Mouse (Mus musculus) ES-E14 (cell line): Measurements from ENCODE around the gene Xbp1. TPM values are rescaled to one million over a fixed set of nuclear protein-coding genes. Genes with fewer than 3 reads are reported as not detected.

Experiments used
- DNase-seq: peaks from one replicate; pipeline ENCODE4 v3.0.0-alpha.2; 2013; ENCODE audit warnings: low read depth, low spot score
- H3K27ac ChIP-seq: 2 replicates; pipeline ENCODE4 v1.5.1; 2012; ENCODE audit warnings: low read depth, mild to moderate bottlenecking, low read length, moderate library complexity, mixed read lengths; ENCODE audit not compliant: poor library complexity, insufficient read depth, severe bottlenecking
- H3K36me3 ChIP-seq: 2 replicates; pipeline ENCODE4 v1.6.1; 2012; ENCODE audit warnings: mild to moderate bottlenecking, low read length, moderate library complexity, mixed read lengths; ENCODE audit not compliant: control insufficient read depth, poor library complexity, insufficient read depth, severe bottlenecking
- H3K4me1 ChIP-seq, 2 experiments: fragments of 150-350 bp in 1 of 2; sonication (generic) in 1 of 2; 2 replicates each; pipeline ENCODE4 v1.6.1; 2012; ENCODE audit warnings: low read length in 2 of 2, mild to moderate bottlenecking in 1 of 2, mixed read lengths in 1 of 2; ENCODE audit not compliant: control insufficient read depth in 2 of 2, insufficient read depth in 2 of 2, poor library complexity in 1 of 2
- H3K4me3 ChIP-seq, 2 experiments: fragments of 150-350 bp in 1 of 2; sonication (generic) in 1 of 2; 2 replicates each; pipeline ENCODE4 v1.5.1; 2012; ENCODE audit warnings: low read length in 2 of 2, low read depth in 1 of 2, mild to moderate bottlenecking in 1 of 2, mixed read lengths in 1 of 2; ENCODE audit not compliant: insufficient read depth in 1 of 2, poor library complexity in 1 of 2, severe bottlenecking in 1 of 2
- H3K9ac ChIP-seq: 2 replicates; pipeline ENCODE4 v1.6.1; 2012; ENCODE audit warnings: low read depth, mild to moderate bottlenecking, low read length, mixed read lengths; ENCODE audit not compliant: poor library complexity, insufficient read depth, severe bottlenecking
- H3K9me3 ChIP-seq: fragments of 150-350 bp; sonication (generic); 2 replicates; pipeline ENCODE4 v1.6.1; 2012; ENCODE audit warnings: low read depth, mild to moderate bottlenecking, low read length; ENCODE audit not compliant: control insufficient read depth, insufficient read depth
- CHD2 ChIP-seq: IDR thresholded peaks from 2 replicates; pipeline ENCODE4 v1.6.1; 2014; ENCODE audit warnings: mild to moderate bottlenecking, low read depth, low read length, inconsistent platforms
- HCFC1 ChIP-seq: IDR thresholded peaks from 2 replicates; pipeline ENCODE4 v1.6.1; 2012; ENCODE audit warnings: low read length, inconsistent platforms, borderline replicate concordance; ENCODE audit not compliant: insufficient read depth
- MAFK ChIP-seq: IDR thresholded peaks from 2 replicates; pipeline ENCODE4 v1.6.1; 2014; ENCODE audit warnings: mild to moderate bottlenecking, low read depth, low read length, inconsistent platforms; ENCODE audit not compliant: insufficient read depth
- ZC3H11A ChIP-seq: IDR thresholded peaks from 2 replicates; pipeline ENCODE4 v1.6.1; 2012; ENCODE audit warnings: low read depth, mild to moderate bottlenecking, inconsistent platforms, low read length, borderline replicate concordance
- ZNF384 ChIP-seq: IDR thresholded peaks from 2 replicates; pipeline ENCODE4 v1.6.1; 2012; ENCODE audit warnings: low read depth, low read length, inconsistent platforms
- in situ Hi-C, 2 experiments: fragments of 600-800 bp; cut with MboI; formaldehyde crosslinking; loops; one replicate each; pipeline ENCODE4 v1.15.1; 2025; ENCODE audit warnings: low sequenced_read_pairs in 2 of 2, inconsistent platforms in 1 of 2; ENCODE audit not compliant: unreplicated experiment in 2 of 2
- total RNA-seq: library from RNA; depleted of rRNA; stranded (reverse); fragments of 300-350 nt; gene quantifications from 2 replicates; pipeline ENCODE4 v1.2.3, GENCODE M21; 2012

The Xbp1 gene
- total RNA-seq, 1 experiment, result 143 TPM

DNA sequence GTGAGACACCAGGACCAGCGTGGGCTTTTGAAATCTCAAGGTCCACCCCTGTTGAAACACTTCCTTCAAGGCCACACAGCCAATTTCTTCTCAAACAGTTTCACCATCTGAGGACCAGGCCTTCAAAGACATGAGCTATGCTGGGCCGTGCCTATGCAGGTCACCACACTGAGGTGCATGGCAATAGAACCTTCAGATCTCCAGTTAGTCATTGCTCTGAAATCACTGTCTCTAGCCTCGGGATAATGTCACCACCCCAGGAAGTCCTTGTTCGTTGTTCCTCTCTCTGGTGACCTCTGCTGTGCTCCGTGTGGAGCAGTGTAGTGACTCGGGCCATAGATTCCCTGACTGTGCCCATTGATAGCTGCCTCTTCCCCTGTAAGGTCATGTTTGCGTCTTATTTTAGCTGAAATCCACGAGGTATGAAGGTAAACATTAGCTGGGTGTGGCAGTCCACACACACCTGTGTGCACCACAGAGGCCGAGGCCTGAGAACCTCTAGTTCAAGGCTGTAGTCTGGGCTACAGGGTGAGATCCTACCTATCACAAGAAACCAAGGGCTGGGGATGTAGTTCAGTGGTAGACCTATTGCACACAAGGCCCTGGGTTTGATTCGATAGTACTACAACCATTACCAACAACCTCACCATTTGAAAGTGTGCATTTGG, 29.3 kb upstream of the Xbp1 start:
- no peak overlapping the region for H3K9ac ChIP-seq
- DNase-seq, result no peak
- H3K9me3 ChIP-seq, result no peaks in the 10 kb centered on the region
- TF ChIP-seq MAFK, result no peak
- TF ChIP-seq ZC3H11A, result no peak
- no peak for TF ChIP-seq CHD2
- TF ChIP-seq HCFC1, result no peak
- no peak for TF ChIP-seq ZNF384
- in situ Hi-C loops, result no loop called here
- H3K27ac ChIP-seq, result no peak overlapping the region
- no peak overlapping the region for H3K4me3 ChIP-seq
- H3K36me3 ChIP-seq, result no peaks in the 10 kb centered on the region
- peaks cover 3 to 15% of the 10 kb centered on the region in 2 experiments; a peak in 2 of 4 replicates for H3K4me1 ChIP-seq

DNA sequence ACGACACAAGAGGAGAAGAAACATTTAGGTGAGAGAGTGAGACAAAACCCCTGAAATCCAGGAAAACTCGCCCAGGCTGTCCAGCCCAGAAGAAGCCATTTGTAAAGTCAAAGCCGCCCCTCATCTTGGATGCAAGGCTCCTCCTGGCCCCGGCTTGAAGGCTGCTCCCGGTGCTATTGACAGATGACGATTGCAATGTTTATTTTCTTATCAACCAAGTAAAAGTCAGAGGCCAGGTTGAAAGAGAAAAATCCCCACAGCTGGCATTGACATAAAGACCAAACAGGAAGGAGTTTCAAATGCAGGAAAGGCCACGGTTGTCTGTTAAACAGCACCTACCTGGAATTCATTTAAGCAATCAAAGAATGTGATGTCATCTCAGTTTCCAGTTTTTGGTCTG, 28.5 kb upstream of the Xbp1 start:
- no peak for TF ChIP-seq CHD2
- TF ChIP-seq MAFK, result no peak
- TF ChIP-seq HCFC1, result no peak
- TF ChIP-seq ZNF384, result no peak
- no peak for TF ChIP-seq ZC3H11A

DNA sequence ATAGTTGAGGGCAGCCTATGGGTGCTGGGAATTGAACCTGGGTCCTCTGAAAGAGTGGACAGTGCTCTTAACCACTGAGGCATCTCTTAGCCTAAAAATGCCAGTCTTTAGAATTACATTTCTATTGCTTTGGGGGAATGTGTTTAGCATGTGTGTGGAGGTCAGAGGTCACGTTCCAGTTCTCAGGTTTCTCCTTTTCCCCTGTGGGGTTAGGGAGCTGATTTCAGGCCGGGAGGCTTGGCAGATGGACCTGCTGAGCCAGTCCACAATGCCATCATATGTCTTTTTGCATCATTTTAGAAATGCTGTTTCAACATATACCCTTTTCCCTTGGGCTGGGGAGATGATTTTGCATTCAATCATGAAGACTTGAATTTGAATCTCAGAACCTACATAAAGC, 26.6 kb upstream of the Xbp1 start:
- Histone ChIP-seq H3K36me3 (no peaks in the 10 kb centered on the region), H3K4me3 (peak overlapping the region in 1 of 2 experiments; percentile 21; a peak in 1 of 4 replicates), H3K4me1 (peaks cover 4 to 18% of the 10 kb centered on the region in 2 experiments; a peak in 2 of 4 replicates), H3K9ac (no peak overlapping the region; the same call in 1 of the 2 replicates), H3K9me3 (no peaks in the 10 kb centered on the region), H3K27ac (no peak overlapping the region; the same call in 1 of the 2 replicates)
- no peak for DNase-seq
- TF ChIP-seq ZC3H11A, result no peak
- no peak for TF ChIP-seq HCFC1
- no peak for TF ChIP-seq MAFK
- TF ChIP-seq CHD2, result no peak
- no peak for TF ChIP-seq ZNF384
- in situ Hi-C loops, result no loop called here

More for the DNA sequence above, 28.5 kb upstream of the Xbp1 start:
- in situ Hi-C loops, result no loop called here
- Histone ChIP-seq H3K9me3 (no peaks in the 10 kb centered on the region), H3K4me1 (peaks cover 3 to 15% of the 10 kb centered on the region in 2 experiments; a peak in 2 of 4 replicates), H3K27ac (no peak overlapping the region), H3K36me3 (no peaks in the 10 kb centered on the region), H3K9ac (no peak overlapping the region), H3K4me3 (no peak overlapping the region)
- DNase-seq, result no peak

DNA sequence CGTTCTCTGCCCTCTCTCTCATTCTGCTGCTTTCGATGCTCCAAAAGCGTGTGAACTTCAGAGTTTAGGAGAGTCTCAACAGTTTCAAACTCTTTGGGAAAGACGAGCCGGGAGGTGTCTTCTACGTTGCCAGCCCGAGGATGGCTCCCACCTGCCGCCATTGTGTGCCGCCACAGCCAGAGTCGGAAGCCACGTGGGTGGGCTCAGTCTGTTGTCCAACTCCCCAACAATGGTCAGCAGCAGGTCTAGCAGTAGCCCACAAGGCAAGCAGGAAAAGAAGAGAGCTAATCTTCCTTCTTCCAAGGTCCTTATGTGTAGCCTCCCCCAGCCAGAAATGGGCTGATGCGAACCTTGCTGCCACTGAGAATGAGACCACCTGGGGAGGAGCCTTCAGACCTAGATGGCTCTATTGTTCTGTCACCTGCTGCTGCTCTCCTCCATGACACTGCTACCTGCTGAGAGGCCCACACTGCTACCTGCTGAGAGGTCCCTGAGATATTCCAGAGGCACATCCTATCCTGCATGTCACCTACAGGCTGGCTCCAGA, 25.1 kb upstream of the Xbp1 start:
- DNase-seq, result no peak

More for the DNA sequence above, 25.1 kb upstream of the Xbp1 start:
- Histone ChIP-seq H3K4me1 (peaks cover 7 to 23% of the 10 kb centered on the region in 2 experiments; a peak in 3 of 4 replicates), H3K4me3 (peak overlapping the region; percentile 27 to 53; a peak in 3 of 4 replicates), H3K9me3 (no peaks in the 10 kb centered on the region), H3K9ac (peak overlapping the region; percentile 69), H3K27ac (peak overlapping the region; percentile 96), H3K36me3 (no peaks in the 10 kb centered on the region)
- in situ Hi-C loops, result no loop called here
- TF ChIP-seq ZC3H11A (no peak), CHD2 (no peak), HCFC1 (no peak), ZNF384 (no peak), MAFK (no peak)
